Mouse (Mus musculus): ENCODE data around the gene Ssxb5. TPM values are rescaled to one million over a fixed set of nuclear protein-coding genes. Genes with fewer than 3 reads are reported as not detected.
"Not testable (repeated sequence)": the region's sequence is repeated elsewhere in the genome, so short reads cannot be mapped to it uniquely, and the experiment has no call there.

Ssxb5 gene
- total RNA-seq (2022): not detected

- DNase-seq (ENCODE audit: low spot score in 2 of 2): not testable (repeated sequence)
Observed at GRCm38 (mm10) chrX:8803391-8803790, at the start of gene Ssxb5. Gene Ssxb5 (plus strand): TSS chrX:8803691.

DNA sequence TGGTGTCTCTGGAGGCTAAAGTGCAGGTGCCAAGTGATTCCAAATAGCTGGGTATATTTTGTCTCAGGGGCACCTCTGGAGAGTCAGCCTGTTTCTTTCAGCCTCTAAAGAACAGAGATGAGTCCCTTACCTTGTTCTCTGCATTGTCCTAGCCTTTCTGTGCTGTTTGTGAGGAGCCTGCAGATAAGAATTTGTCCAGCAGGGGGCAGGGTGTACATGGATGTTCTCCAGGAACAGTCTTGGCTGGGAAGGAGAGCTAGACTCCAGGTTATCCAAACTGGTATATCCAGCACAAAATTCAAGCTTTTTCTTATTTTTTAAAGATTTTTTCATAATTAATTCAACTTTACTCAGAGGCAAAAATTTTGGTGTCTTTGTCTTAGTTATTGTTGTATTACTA is 28.6 kb downstream of the Ssxb5 start:
- DNase-seq (ENCODE audit: low spot score in 2 of 2): peak; percentile 9 to 32

- DNase-seq (ENCODE audit: low spot score in 2 of 2): no peak
Observed at GRCm38 (mm10) chrX:8843694-8844093, 40.2 kb downstream of the Ssxb5 start, which contains the start of gene Gm6592. Gene Gm6592 (plus strand): TSS chrX:8843994.

DNA sequence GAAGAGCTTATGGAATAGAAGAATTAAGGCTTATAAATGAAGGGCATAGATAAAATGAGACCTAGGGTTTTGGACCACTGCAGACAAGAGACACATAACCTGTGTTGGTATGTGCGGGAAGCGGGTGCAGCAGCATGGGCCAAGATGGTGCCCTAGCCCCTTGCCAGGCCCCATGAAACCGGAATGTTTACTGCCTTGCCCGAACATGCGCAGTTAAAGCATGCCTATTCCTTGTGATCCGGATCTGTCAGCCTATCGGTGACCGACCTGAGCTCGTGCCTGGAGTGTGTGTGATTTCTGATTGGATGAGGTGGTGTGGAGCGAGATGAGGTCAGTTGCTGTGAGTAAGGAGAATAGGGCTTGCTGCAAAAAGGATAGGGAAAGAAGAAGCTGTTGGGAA is 49.0 kb downstream of the Ssxb5 start:
- no peak for DNase-seq (ENCODE audit: low spot score in 2 of 2)

Other genes with a start within 250 kb of the Ssxb5 start
- not detected for gene Ssxb3, start 211.9 kb upstream of the Ssxb5 start, total RNA-seq (2022)
- gene Ssxb8, start 112.8 kb upstream of the Ssxb5 start, total RNA-seq (2022): not detected
- gene Ssx9, start 55.3 kb upstream of the Ssxb5 start, total RNA-seq (2022): not detected
- gene Gm6592, start 40.3 kb downstream of the Ssxb5 start, total RNA-seq (2022): not detected
- gene Gm5751, start 70.6 kb downstream of the Ssxb5 start, total RNA-seq (2022): not detected
- 10 to 100 TPM; 33.7 to 36.7 (median 35.3) TPM for gene B630019K06Rik, start 88.7 kb downstream of the Ssxb5 start, total RNA-seq (2022)
- gene Fthl17b, start 159.3 kb downstream of the Ssxb5 start, total RNA-seq (2022): not detected
- gene Fthl17c, start 172.9 kb downstream of the Ssxb5 start, total RNA-seq (2022): not detected
- gene Fthl17d, start 183.1 kb downstream of the Ssxb5 start, total RNA-seq (2022): not detected
- not detected for gene Fthl17e, start 229.8 kb downstream of the Ssxb5 start, total RNA-seq (2022)

Measured in left cerebral cortex, adult 8-10 months (tissue).